Mouse (Mus musculus) myocyte (in vitro differentiated cells): ENCODE measurements at regions not wholly inside any gene's neighbourhood (a gene's known extent, or its start where the extent isn't known, plus 50 kb on each side); places are given as distances from the start of the nearest gene placed in this dataset.

Experiments
- H3K27me3 ChIP-seq: one replicate; pipeline ENCODE4 v1.6.1; 2011; ENCODE audit not compliant: control insufficient read depth, insufficient read depth, insufficient read length
- H3K36me3 ChIP-seq: one replicate; pipeline ENCODE4 v1.6.1; 2011; ENCODE audit not compliant: control insufficient read depth, insufficient read depth
- H3K4me2 ChIP-seq: one replicate; pipeline ENCODE4 v1.6.1; 2011; ENCODE audit warnings: low read depth, control low read depth
- H3K4me3 ChIP-seq: one replicate; pipeline ENCODE4 v1.5.1; 2011; ENCODE audit warnings: mild to moderate bottlenecking, control low read depth, moderate library complexity
- H3K79me2 ChIP-seq: one replicate; pipeline ENCODE4 v1.6.1; 2011; ENCODE audit not compliant: control insufficient read depth, insufficient read depth
- H3ac ChIP-seq: one replicate; pipeline ENCODE4 v1.6.1; 2011; ENCODE audit not compliant: control insufficient read depth, insufficient read length
- CEBPB ChIP-seq: IDR thresholded peaks from 2 replicates; pipeline ENCODE4 v1.6.1; 2011; ENCODE audit warnings: mild to moderate bottlenecking, moderate library complexity; ENCODE audit not compliant: poor library complexity, insufficient read depth, severe bottlenecking
- E2F4 ChIP-seq: IDR thresholded peaks from one replicate; pipeline ENCODE4 v1.6.1; 2011; ENCODE audit warnings: mild to moderate bottlenecking, control low read depth, moderate library complexity; ENCODE audit not compliant: insufficient read depth
- MAX ChIP-seq: IDR thresholded peaks from one replicate; pipeline ENCODE4 v1.6.1; 2011; ENCODE audit warnings: low read depth, mild to moderate bottlenecking, control low read depth
- MYOD1 ChIP-seq, 3 experiments: IDR thresholded peaks; one replicate each; pipeline ENCODE4 v1.6.1; 2011; ENCODE audit warnings: control low read depth in 2 of 3, low read depth in 2 of 3, mild to moderate bottlenecking in 2 of 3, moderate library complexity in 1 of 3; ENCODE audit not compliant: insufficient read length in 2 of 3, control insufficient read depth in 1 of 3
- MYOG ChIP-seq, 3 experiments: IDR thresholded peaks; one replicate each; pipeline ENCODE4 v1.6.1; 2011; ENCODE audit warnings: control low read depth in 2 of 3, low read depth in 2 of 3, mild to moderate bottlenecking in 2 of 3; ENCODE audit not compliant: insufficient read length in 2 of 3, control insufficient read depth in 1 of 3, insufficient read depth in 1 of 3
- POLR2A ChIP-seq: IDR thresholded peaks from one replicate; pipeline ENCODE4 v1.6.1; 2011; ENCODE audit warnings: low read depth, mild to moderate bottlenecking, control low read depth, moderate library complexity; ENCODE audit not compliant: insufficient read length
- POLR2AphosphoS2 ChIP-seq: IDR thresholded peaks from one replicate; pipeline ENCODE4 v1.6.1; 2011; ENCODE audit warnings: low read depth, control low read depth; ENCODE audit not compliant: insufficient read length
- REST ChIP-seq: IDR thresholded peaks from one replicate; pipeline ENCODE4 v1.6.1; 2011; ENCODE audit warnings: mild to moderate bottlenecking, control low read depth, moderate library complexity; ENCODE audit not compliant: insufficient read depth, insufficient read length
- SRF ChIP-seq: IDR thresholded peaks from one replicate; pipeline ENCODE4 v1.6.1; 2011; ENCODE audit warnings: low read depth; ENCODE audit not compliant: control insufficient read depth, insufficient read length
- TCF12 ChIP-seq: IDR thresholded peaks from one replicate; pipeline ENCODE4 v1.6.1; 2011; ENCODE audit warnings: mild to moderate bottlenecking, control low read depth; ENCODE audit not compliant: poor library complexity, insufficient read depth, severe bottlenecking
- TCF3 ChIP-seq: IDR thresholded peaks from one replicate; pipeline ENCODE4 v1.6.1; 2011; ENCODE audit warnings: low read depth, control low read depth; ENCODE audit not compliant: insufficient read length
- USF1 ChIP-seq: IDR thresholded peaks from one replicate; pipeline ENCODE4 v1.6.1; 2011; ENCODE audit warnings: low read depth, mild to moderate bottlenecking, control low read depth, moderate library complexity

DNA sequence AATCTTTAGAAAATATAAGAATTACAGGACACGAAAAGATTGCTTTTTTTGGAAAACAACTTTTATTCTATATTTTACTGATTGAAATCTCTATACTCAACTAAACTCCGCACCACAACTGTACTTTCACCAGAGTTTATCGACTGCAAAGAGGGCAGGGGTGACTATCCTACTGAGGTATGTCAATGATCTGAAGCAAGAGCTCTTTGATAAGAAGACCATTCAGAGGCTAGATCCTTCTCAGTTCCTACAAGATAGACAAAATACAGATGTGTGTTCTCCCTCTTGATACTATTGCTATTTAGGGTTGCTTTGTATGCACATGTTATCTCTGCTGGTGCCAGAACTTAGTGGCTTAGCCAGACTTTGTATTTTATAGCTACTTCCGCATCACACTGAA, 460.7 kb upstream of the Pou3f2 start:
- Histone ChIP-seq H3K79me2 (no peaks in the 10 kb centered on the region), H3K4me3 (no peak overlapping the region), H3ac (no peak overlapping the region), H3K27me3 (no peaks in the 10 kb centered on the region), H3K4me2 (no peak overlapping the region), H3K36me3 (no peaks in the 10 kb centered on the region)
- TF ChIP-seq POLR2AphosphoS2 = no peak
- no peak for TF ChIP-seq REST
- no peak for TF ChIP-seq SRF
- no peak for TF ChIP-seq TCF3
- TF ChIP-seq CEBPB = no peak
- TF ChIP-seq MYOG (IDR thresholded peaks at IDR 0.05; ENCODE audit: control insufficient read depth in 1 of 3, insufficient read depth in 1 of 3, insufficient read length in 2 of 3, low read depth in 2 of 3) = no peak
- no peak for TF ChIP-seq MYOD1 (IDR thresholded peaks at IDR 0.05; ENCODE audit: control insufficient read depth in 1 of 3, insufficient read length in 2 of 3, low read depth in 2 of 3)
- no peak for TF ChIP-seq TCF12
- no peak for TF ChIP-seq MAX
- no peak for TF ChIP-seq USF1
- no peak for TF ChIP-seq POLR2A
- TF ChIP-seq E2F4 = no peak

DNA sequence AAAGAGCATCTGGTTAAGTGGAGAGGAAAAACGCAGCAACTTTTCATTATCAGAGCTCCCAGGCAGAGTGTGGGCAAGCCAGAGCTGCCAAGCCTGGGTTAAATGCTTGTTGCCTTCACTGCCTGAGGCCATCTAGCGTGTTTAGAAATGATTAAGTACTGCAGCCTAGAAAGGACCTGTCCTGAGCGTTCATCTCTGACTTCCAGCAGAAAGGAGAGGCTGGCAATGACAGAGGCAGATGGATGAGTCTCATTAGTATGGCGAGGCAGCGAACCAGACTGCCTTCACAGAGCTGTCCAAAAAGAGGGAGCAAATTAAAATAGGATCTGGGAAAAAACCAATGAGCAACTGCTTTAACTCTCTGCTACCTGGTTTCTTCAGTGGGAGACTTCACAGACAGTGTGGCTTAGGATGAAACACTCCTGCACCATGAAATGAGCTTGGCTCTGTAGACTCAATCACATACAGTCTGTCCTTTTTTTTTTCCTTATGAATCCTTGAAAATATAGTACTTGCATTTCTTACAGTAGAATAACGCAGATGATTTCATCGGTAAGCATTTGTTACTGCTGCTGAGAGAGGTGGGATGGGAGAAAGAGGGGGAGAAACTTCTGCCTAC, 458.7 kb upstream of the Pou3f2 start:
- Histone ChIP-seq H3K36me3 (no peaks in the 10 kb centered on the region), H3K79me2 (no peaks in the 10 kb centered on the region), H3K4me3 (no peak overlapping the region), H3K27me3 (no peaks in the 10 kb centered on the region), H3K4me2 (no peak overlapping the region), H3ac (no peak overlapping the region)
- TF ChIP-seq CEBPB (no peak), SRF (no peak), E2F4 (no peak), MAX (no peak), POLR2AphosphoS2 (no peak), MYOG (IDR thresholded peaks at IDR 0.05; ENCODE audit: control insufficient read depth in 1 of 3, insufficient read depth in 1 of 3, insufficient read length in 2 of 3, low read depth in 2 of 3) (no peak), TCF3 (no peak), TCF12 (no peak), USF1 (no peak), REST (no peak), POLR2A (no peak), MYOD1 (IDR thresholded peaks at IDR 0.05; ENCODE audit: control insufficient read depth in 1 of 3, insufficient read length in 2 of 3, low read depth in 2 of 3) (no peak)

DNA sequence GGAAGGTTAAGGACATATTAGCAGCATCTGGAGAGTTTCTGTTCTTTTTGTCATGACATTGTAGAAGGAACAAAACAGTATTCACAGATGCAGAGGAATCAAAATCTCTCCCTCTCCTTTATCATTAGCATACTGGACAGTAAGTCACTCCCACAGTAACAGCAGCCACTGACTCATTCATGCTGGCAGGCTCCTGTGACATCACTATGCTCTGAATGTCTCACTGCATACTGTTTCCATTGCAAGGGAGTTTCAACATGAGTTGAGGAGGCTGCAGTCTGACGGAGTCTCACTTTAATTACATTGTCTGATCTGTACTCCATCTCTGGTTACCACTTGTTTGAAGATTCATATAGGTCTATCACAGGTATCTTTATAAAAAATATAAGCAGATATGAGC, 450.1 kb upstream of the Pou3f2 start:
- H3K4me2 ChIP-seq = no peak overlapping the region
- no peaks in the 10 kb centered on the region for H3K27me3 ChIP-seq
- no peak overlapping the region for H3ac ChIP-seq
- no peaks in the 10 kb centered on the region for H3K79me2 ChIP-seq
- no peaks in the 10 kb centered on the region for H3K36me3 ChIP-seq
- TF ChIP-seq MYOD1 (IDR thresholded peaks at IDR 0.05; ENCODE audit: control insufficient read depth in 1 of 3, insufficient read length in 2 of 3, low read depth in 2 of 3) (no peak), MYOG (IDR thresholded peaks at IDR 0.05; ENCODE audit: control insufficient read depth in 1 of 3, insufficient read depth in 1 of 3, insufficient read length in 2 of 3, low read depth in 2 of 3) (no peak), CEBPB (no peak), SRF (no peak), MAX (no peak), POLR2A (no peak), E2F4 (no peak), USF1 (no peak), TCF12 (no peak), REST (no peak)
- H3K4me3 ChIP-seq = no peak overlapping the region

DNA sequence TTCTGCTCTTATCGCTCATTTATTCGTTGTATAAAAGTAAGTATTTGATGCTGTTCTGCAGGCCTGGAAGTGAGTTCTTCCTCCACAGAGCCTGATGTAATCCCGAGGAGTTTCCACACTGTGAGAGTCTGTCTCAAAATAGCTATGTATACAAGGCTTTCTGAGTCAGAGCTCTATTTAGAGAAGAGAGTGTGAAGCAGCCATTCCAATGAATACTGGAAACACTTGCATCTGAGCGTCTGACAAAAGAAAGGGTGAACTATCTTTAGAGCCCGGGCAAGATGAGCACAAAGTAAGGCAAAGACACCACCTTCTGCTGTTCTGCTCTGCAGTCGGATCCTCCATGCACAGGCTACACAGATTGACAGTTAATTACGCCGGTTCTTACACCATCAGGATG, 436.0 kb upstream of the Pou3f2 start:
- Histone ChIP-seq H3K36me3 (no peaks in the 10 kb centered on the region), H3ac (no peak overlapping the region), H3K4me3 (no peak overlapping the region), H3K4me2 (no peak overlapping the region), H3K27me3 (no peaks in the 10 kb centered on the region), H3K79me2 (no peaks in the 10 kb centered on the region)
- TF ChIP-seq REST (no peak), POLR2A (no peak), SRF (no peak), E2F4 (no peak), TCF12 (no peak), POLR2AphosphoS2 (no peak), MYOG (IDR thresholded peaks at IDR 0.05; ENCODE audit: control insufficient read depth in 1 of 3, insufficient read depth in 1 of 3, insufficient read length in 2 of 3, low read depth in 2 of 3) (no peak), USF1 (no peak), TCF3 (no peak), MYOD1 (IDR thresholded peaks at IDR 0.05; ENCODE audit: control insufficient read depth in 1 of 3, insufficient read length in 2 of 3, low read depth in 2 of 3) (no peak), CEBPB (no peak), MAX (no peak)

DNA sequence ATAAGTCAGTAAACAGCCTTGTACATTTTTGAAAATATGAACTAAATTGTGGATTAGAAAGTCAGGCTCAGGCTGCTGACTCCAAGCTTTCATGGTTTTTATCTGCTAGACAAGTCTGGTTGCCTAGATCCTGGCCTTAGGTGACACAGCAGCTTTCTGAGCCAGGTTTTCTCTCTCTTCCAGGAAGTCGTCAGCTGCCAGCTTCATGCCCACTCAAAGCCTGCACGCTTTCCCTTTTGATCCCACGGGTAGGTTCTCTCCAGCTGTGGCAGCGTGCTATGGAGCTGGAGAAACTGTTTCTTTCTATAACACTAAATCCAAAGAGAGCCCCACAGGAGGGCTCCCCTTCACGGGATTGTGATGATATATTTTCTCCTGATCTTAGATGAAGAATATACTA, 426.7 kb upstream of the Pou3f2 start:
- Histone ChIP-seq H3ac (no peak overlapping the region), H3K79me2 (no peaks in the 10 kb centered on the region), H3K27me3 (no peaks in the 10 kb centered on the region), H3K4me3 (no peak overlapping the region), H3K36me3 (no peaks in the 10 kb centered on the region), H3K4me2 (no peak overlapping the region)
- TF ChIP-seq MAX (no peak), TCF3 (no peak), POLR2AphosphoS2 (no peak), E2F4 (no peak), SRF (no peak), POLR2A (no peak), MYOD1 (IDR thresholded peaks at IDR 0.05; ENCODE audit: control insufficient read depth in 1 of 3, insufficient read length in 2 of 3, low read depth in 2 of 3) (no peak), MYOG (IDR thresholded peaks at IDR 0.05; ENCODE audit: control insufficient read depth in 1 of 3, insufficient read depth in 1 of 3, insufficient read length in 2 of 3, low read depth in 2 of 3) (no peak), CEBPB (no peak), REST (no peak), USF1 (no peak), TCF12 (no peak)
